Mouse (Mus musculus) embryonic facial prominence, embryonic 13.5 days (tissue): ENCODE results near the gene Zfp831. TPM values are rescaled to one million over a fixed set of nuclear protein-coding genes. Genes with fewer than 3 reads are reported as not detected.
A peak's percentile ranks its signal among the peaks of the same experiment; 100 is the strongest.

Experiments used
- ATAC-seq: fragments of 200-750 bp; cut with Nextera tagmentation; 2 replicates; pipeline ENCODE4 v1.8.0; 2017; ENCODE audit warnings: low read depth; ENCODE audit not compliant: insufficient number of reproducible peaks, insufficient read depth, low FRiP score, low TSS enrichment
- H3K27ac ChIP-seq: fragments of 300-500 bp; sonication (generic); 2 replicates; pipeline ENCODE4 v1.5.1; 2015; ENCODE audit warnings: moderate library complexity, mild to moderate bottlenecking, inconsistent platforms
- H3K27me3 ChIP-seq: fragments of 300-500 bp; sonication (generic); 2 replicates; pipeline ENCODE4 v1.6.1; 2015; ENCODE audit warnings: mild to moderate bottlenecking, inconsistent platforms
- H3K36me3 ChIP-seq: fragments of 300-500 bp; sonication (generic); 2 replicates; pipeline ENCODE4 v1.6.1; 2015; ENCODE audit warnings: mild to moderate bottlenecking, inconsistent platforms
- H3K4me1 ChIP-seq: fragments of 300-500 bp; sonication (generic); 2 replicates; pipeline ENCODE4 v1.6.1; 2015; ENCODE audit warnings: inconsistent platforms
- H3K4me2 ChIP-seq: fragments of 300-500 bp; sonication (generic); 2 replicates; pipeline ENCODE4 v1.6.1; 2015; ENCODE audit warnings: moderate library complexity, mild to moderate bottlenecking, inconsistent platforms
- H3K4me3 ChIP-seq: fragments of 300-500 bp; sonication (generic); 2 replicates; pipeline ENCODE4 v1.5.1; 2015; ENCODE audit warnings: mild to moderate bottlenecking, inconsistent platforms
- H3K9ac ChIP-seq: fragments of 300-500 bp; sonication (generic); 2 replicates; pipeline ENCODE4 v1.6.1; 2015; ENCODE audit warnings: mild to moderate bottlenecking, inconsistent platforms
- H3K9me3 ChIP-seq: fragments of 300-500 bp; sonication (generic); 2 replicates; pipeline ENCODE4 v1.6.1; 2016; ENCODE audit warnings: inconsistent platforms
- WGBS: fragments of 180-500 bp; shearing (Covaris S2); methylation state at CpG from one replicate; pipeline ENCODE4 v1.1.7; 2015; ENCODE audit warnings: mixed read lengths; 5-methylcytosine and 5-hydroxymethylcytosine counted together
- polyA plus RNA-seq: library from polyadenylated mRNA; unstranded; fragments of >200 nt; fragmentation: Nextera tagmentation; extraction: Ambion mirVana; gene quantifications from 2 replicates; pipeline ENCODE4 v1.2.1, GENCODE M21; 2015

Gene Zfp831
- polyA plus RNA-seq, 1 experiment from 2014 or later = 0.07 TPM

DNA sequence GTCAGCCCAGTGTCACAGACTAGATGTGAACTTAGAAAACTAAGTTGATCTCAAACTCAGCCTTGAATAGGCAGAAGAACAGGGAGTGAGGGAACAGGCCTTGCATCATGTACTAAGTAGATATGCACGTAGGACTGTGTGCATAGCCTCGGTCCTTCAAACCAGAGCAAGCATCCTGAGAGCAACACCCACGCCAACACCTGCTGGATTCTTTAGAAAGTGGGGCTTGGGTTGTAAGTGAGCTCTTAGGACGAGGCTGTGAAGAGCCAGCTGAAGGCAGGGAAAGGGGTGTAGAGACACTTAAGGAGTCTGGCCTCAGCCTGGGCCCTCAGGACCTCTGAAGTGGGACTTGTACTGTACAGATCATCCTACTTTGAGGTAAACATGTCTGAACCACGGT, 12.0 kb downstream of the Zfp831 start:
- H3K9me3 ChIP-seq = no peaks in the 10 kb centered on the region
- no peak overlapping the region for H3K4me3 ChIP-seq
- ATAC-seq = no peak
- WGBS = 81% methylated on average over 5 of the region's 5 CpGs
- H3K4me2 ChIP-seq = no peak overlapping the region
- H3K27me3 ChIP-seq = no peaks in the 10 kb centered on the region
- H3K36me3 ChIP-seq = no peaks in the 10 kb centered on the region
- no peak overlapping the region for H3K9ac ChIP-seq
- no peak overlapping the region for H3K27ac ChIP-seq
- H3K4me1 ChIP-seq = no peaks in the 10 kb centered on the region

DNA sequence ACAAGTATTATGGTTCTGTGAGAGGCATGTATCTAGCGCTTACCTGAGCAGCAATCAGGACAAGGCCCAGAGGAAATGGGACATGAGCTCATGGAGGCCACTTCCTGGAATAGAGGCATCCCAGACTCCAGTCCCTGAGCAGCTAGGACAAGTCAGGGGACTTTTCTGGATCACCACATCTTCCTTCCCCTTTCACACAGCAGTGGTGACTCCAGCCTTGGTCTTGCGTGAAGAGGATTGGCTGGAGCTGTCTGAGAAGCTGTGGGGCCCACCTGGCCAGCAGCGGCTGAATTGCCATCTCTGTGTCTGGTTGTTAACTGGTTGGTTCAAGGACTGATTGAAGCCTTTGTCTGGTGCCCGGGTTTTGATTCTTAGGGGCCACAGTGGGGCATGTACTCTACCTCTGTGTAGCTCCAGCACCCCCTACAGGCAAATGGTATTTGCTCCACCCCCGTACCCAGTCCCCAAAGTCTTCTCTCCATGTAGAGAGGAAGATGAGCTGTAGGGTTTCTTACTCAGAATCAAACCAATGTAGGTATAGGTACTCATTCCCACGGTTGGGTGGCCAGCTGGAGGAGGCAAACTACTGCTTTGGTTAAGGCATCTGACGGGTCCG, 15.0 kb downstream of the Zfp831 start:
- WGBS = 75% methylated on average over 8 of the region's 8 CpGs
- Histone ChIP-seq H3K4me3 (no peak overlapping the region), H3K9ac (no peak overlapping the region), H3K36me3 (no peaks in the 10 kb centered on the region), H3K27me3 (no peaks in the 10 kb centered on the region), H3K4me2 (no peak overlapping the region), H3K27ac (no peak overlapping the region), H3K4me1 (no peaks in the 10 kb centered on the region), H3K9me3 (no peaks in the 10 kb centered on the region)
- ATAC-seq = no peak

DNA sequence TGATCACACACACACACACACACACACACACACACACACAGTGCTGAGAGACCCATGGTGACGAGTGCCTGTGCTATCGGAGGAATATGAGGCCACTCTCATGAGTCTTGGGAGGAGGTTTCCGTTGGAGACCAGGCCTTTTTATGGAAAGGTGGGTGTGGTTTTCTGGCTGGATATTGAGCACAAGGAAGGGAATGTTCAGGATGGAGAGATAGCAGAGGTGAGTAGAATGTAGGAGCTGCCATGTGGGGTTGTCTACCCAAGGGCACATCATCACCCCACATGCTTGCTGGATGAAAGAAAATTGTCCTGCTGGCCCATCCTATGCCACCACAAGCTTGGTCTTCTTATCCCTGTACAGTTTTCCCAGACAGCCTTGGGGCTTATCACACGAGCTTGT, 16.5 kb downstream of the Zfp831 start:
- ATAC-seq = no peak
- no peaks in the 10 kb centered on the region for H3K9me3 ChIP-seq
- 81% methylated on average over 4 of the region's 4 CpGs for WGBS

DNA sequence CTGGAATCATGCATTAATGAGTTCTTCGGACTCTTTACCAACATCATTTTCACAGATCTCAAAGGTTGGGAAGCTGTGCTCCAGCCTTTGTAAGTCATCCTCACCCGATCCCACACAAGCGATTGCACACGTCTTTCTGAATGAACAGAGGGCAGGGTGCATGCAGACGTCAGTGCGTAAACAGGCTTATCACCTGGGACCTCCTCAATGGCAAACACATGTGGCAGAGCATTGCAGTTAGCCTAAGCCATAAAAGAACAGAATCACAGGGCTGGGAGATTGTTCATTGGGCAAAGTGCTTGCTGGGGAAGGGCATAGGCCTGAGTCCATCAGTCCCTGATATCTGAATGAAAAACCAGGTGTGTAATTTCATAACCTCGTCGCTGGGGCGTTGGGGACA, 17.0 kb downstream of the Zfp831 start:
- no peaks in the 10 kb centered on the region for H3K9me3 ChIP-seq
- no peaks in the 10 kb centered on the region for H3K27me3 ChIP-seq
- no peaks in the 10 kb centered on the region for H3K36me3 ChIP-seq
- no peak overlapping the region for H3K4me3 ChIP-seq
- no peak for ATAC-seq
- WGBS = 73% methylated on average over 9 of the region's 9 CpGs
- no peak overlapping the region for H3K27ac ChIP-seq
- no peak overlapping the region for H3K9ac ChIP-seq
- no peaks in the 10 kb centered on the region for H3K4me1 ChIP-seq
- H3K4me2 ChIP-seq = no peak overlapping the region

More for the DNA sequence above, 16.5 kb downstream of the Zfp831 start:
- no peak overlapping the region for H3K27ac ChIP-seq
- H3K4me3 ChIP-seq = no peak overlapping the region
- no peaks in the 10 kb centered on the region for H3K27me3 ChIP-seq
- no peaks in the 10 kb centered on the region for H3K36me3 ChIP-seq
- no peaks in the 10 kb centered on the region for H3K4me1 ChIP-seq
- H3K9ac ChIP-seq = no peak overlapping the region
- H3K4me2 ChIP-seq = no peak overlapping the region

DNA sequence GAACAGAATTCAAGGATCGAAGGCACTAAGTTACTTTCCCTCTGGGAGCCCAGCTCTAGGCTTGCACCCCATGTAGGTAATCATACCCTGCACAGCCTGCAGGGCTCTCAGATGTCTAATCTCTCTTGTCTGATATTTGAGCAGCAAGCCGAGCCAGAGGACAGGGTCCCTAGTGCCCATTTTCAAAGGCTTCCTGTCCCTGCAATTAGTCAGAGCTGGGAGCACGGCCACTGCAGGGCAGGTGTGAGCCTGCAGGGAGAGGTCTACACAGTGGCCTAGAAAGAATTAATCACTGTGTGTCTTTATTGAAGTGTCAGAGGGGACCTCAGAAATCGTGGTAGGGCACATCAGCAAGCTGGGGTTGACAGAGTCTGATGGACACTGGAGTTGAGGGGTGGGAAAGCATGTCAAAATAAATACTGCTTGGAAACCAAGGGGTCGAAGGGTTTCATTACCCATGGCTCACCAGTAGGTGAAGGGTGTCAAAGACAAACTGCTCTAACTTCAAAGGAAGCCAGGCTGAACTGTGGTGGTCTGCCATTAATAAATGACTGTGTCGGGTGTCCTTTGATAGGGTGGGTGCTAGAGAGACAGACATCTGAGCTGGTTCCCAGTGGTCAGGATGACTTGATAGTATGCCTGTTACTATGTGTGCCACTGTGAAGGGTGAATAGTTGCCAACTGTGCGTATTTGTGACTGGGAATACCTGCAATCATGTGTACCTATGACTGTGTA, 18.3 kb downstream of the Zfp831 start:
- ATAC-seq = no peak

DNA sequence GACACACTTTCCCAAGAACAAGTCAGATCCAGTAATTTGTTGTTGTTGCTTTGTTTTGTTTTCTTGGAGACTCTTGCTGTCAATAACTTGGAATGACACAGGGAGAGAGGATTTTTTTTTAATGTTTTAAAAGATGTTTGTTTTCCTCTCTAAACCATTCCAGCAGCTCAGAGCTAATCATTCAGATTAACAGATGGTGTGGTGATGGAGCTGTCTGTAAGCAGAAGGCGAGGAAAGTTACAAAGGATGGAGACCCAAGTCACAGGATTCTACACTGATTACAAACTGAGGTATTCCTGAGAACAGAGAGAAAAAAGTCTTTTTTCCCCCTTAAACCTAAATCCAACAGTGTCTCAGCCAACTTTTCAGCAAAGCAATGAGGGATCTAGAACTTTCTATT, 19.3 kb downstream of the Zfp831 start:
- 88% methylated on average over 1 of the region's 1 CpGs for WGBS
- no peak overlapping the region for H3K4me2 ChIP-seq

More for the DNA sequence above, 18.3 kb downstream of the Zfp831 start:
- Histone ChIP-seq H3K4me1 (no peaks in the 10 kb centered on the region), H3K27ac (no peak overlapping the region), H3K27me3 (no peaks in the 10 kb centered on the region), H3K4me3 (no peak overlapping the region), H3K9me3 (no peaks in the 10 kb centered on the region), H3K9ac (no peak overlapping the region), H3K4me2 (no peak overlapping the region), H3K36me3 (no peaks in the 10 kb centered on the region)
- WGBS = 31% methylated on average over 7 of the region's 7 CpGs

DNA sequence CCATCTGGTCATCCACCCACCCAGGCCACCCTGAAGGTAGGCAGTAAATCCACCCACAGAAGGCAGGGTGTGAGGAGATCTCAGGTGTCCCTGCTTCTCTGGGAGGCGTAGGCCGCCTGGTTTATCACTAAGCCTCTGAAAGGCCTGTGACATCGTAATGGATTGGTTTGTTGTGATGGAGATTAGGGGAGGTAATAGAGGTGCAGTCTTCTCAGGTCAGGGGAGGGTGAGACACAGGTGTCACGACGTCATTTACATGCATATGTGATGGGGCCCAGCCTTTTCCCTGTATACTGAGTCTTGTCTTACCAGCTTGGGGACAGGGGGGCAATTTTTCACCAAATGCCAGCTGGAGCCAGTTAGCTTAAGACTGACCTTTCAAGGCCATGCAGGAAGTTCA, 22.1 kb downstream of the Zfp831 start:
- H3K9me3 ChIP-seq = no peaks in the 10 kb centered on the region
- 44% methylated on average over 5 of the region's 5 CpGs for WGBS
- no peak overlapping the region for H3K27ac ChIP-seq
- no peak for ATAC-seq
- H3K4me3 ChIP-seq = no peak overlapping the region
- no peaks in the 10 kb centered on the region for H3K36me3 ChIP-seq
- H3K9ac ChIP-seq = no peak overlapping the region
- no peaks in the 10 kb centered on the region for H3K4me1 ChIP-seq
- 0 out of 2 replicates have a peak, but pooled peaks cover 2% of the 10 kb centered on the region for H3K27me3 ChIP-seq
- H3K4me2 ChIP-seq = no peak overlapping the region

More for the DNA sequence above, 19.3 kb downstream of the Zfp831 start:
- ATAC-seq = no peak
- Histone ChIP-seq H3K9ac (no peak overlapping the region), H3K27me3 (no peaks in the 10 kb centered on the region), H3K4me3 (no peak overlapping the region), H3K36me3 (no peaks in the 10 kb centered on the region), H3K4me1 (no peaks in the 10 kb centered on the region), H3K27ac (no peak overlapping the region), H3K9me3 (no peaks in the 10 kb centered on the region)

DNA sequence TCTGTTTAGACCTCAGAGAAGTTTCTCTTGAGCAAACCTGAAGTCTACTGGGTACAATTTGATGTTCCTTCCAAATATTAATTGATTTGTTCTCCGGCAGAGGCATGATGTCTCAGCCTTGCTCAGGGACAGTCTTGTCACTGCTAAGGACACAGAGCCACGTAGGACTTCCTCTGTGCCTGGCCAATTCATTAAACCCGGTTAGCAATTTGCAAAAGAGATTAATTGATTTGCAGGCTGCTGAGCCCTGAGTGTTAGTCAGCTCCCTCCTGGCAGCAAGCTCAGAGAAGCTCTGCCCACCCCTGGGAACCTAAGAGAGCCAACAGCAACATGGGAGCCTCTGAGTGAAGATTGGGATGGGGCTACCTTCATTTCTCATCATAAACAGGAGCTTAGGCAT, 25.5 kb downstream of the Zfp831 start:
- no peak for ATAC-seq
- Histone ChIP-seq H3K4me1 (peaks cover 18% of the 10 kb centered on the region; the same call in 1 of the 2 replicates), H3K9ac (no peak overlapping the region), H3K4me2 (no peak overlapping the region), H3K4me3 (no peak overlapping the region), H3K36me3 (no peaks in the 10 kb centered on the region), H3K27me3 (peaks cover 27% of the 10 kb centered on the region), H3K27ac (no peak overlapping the region), H3K9me3 (no peaks in the 10 kb centered on the region)
- WGBS = 67% methylated on average over 3 of the region's 3 CpGs

DNA sequence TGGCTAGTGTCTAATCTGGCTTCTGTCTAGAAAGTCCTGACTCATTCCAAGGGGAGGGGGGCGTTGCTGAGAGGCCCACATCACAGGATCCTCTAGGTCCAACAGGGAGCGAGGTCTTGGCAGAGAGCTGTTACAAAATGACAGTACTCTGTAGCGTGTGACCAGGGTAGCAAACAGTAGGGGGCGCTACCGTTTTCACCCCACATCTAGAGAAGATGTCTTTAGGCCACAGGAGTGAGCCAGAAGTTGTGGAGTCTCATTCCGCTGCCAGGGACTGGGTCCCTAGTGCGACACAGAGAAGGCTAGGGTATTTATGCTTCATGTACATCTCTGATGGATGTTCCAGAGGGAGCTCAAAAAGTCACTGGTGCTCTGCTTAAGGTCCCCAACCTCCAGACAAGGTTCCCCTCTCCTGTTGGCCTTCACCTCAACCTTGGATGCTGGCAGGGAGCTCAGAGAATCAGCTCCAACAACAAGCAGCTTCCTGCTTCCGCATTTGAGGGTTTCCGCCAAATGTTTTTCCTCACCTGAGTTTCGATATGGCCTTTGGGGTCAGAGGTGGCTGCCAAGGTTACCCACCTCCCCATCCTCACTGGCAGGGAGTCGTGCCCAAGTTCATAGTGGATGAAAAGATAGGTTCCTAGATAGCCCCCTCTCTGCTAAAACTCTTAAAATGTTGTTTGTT, 29.3 kb downstream of the Zfp831 start:
- Histone ChIP-seq H3K27me3 (peaks cover 27% of the 10 kb centered on the region), H3K9ac (no peak overlapping the region), H3K4me2 (peak overlapping the region; percentile 90), H3K27ac (no peak overlapping the region), H3K36me3 (no peaks in the 10 kb centered on the region), H3K4me1 (peaks cover 31% of the 10 kb centered on the region), H3K9me3 (no peaks in the 10 kb centered on the region), H3K4me3 (peak overlapping the region; percentile 43)
- ATAC-seq = no peak
- 22% methylated on average over 11 of the region's 11 CpGs for WGBS

DNA sequence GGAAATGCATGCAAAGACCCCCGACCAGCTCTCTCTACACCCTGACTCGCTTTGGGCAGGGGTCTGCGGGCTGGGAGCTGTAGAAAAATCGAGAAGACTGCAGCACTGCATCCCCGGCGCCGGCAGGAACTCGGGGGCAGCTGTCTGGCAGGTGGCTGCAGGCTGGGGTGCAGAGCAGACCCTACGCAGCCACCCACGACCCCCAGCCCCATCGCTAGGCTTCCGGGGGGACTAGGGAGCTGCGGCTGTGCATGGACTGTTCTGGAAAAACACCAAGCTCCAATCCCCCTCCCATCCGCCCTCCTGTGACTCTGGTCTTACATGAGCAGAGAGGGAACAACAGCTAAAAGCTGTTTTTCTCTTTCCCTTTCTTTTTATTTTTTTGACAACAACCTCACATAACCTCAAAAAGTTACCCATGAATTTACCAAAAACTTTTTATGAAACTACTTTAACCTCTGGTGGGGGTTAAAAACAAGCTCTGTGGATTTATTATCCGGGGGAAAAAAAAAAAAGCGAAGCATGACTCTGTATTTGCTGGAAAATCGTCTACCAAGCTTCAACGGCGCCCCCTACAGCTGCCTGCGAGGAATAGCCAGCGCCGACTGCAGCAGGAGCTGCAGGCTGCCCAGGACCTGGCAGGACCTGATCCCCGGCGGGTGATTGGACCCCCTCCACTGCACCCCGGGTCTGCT, 30.4 kb downstream of the Zfp831 start:
- H3K36me3 ChIP-seq = no peaks in the 10 kb centered on the region
- 0% methylated on average over 25 of the region's 25 CpGs for WGBS

DNA sequence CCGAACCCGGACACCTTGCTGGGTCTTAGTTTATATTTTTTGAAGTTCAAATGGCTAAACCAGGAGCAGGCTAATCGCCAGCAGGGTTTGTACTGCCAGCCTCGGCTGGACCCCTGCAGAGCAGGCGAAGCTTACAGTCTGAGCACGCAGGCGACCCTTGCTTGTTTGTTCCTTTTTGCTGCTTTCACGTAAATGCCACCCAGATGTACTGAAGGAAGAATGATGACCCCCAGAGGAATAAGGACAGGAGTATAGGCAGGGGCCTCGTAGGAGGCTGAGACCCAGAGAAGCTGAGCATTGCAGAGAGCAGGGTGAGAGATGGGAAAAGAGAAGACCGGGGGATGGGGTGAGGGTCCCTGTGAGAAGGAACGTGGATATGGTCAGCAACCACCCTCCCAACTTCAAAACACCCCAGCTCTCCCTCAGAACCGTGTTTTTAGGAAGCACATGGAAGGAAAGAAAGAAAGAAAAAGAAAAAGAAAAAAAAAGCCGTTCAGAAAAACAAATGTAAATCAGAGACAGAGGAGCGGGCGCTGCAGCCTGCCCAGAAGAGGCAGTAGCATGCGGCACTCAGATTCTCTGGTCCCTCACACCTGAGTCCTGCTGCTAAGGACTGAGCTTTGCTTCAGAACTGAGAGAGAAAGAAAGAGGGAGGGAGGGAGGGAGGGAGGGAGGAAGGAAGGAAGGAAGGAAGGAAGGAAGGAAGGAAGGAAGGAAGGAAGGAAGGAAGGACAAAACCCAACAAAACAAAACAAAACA, 31.1 kb downstream of the Zfp831 start:
- Histone ChIP-seq H3K4me3 (peak overlapping the region; percentile 43), H3K36me3 (no peaks in the 10 kb centered on the region), H3K27ac (0 out of 2 replicates have a peak overlapping the region, but pooled peaks have one; percentile 33), H3K9me3 (no peaks in the 10 kb centered on the region), H3K27me3 (peaks cover 27% of the 10 kb centered on the region), H3K4me1 (peaks cover 31% of the 10 kb centered on the region), H3K9ac (peak overlapping the region; percentile 68), H3K4me2 (peak overlapping the region; percentile 90)
- ATAC-seq = peak; percentile 18; the same call in 1 of the 2 replicates
- 5% methylated on average over 16 of the region's 16 CpGs for WGBS

More for the DNA sequence above, 30.4 kb downstream of the Zfp831 start:
- H3K4me3 ChIP-seq = peak overlapping the region; percentile 43
- peaks cover 31% of the 10 kb centered on the region for H3K4me1 ChIP-seq
- H3K9me3 ChIP-seq = no peaks in the 10 kb centered on the region
- peak overlapping the region; percentile 41; the same call in 1 of the 2 replicates for H3K27ac ChIP-seq
- H3K9ac ChIP-seq = peak overlapping the region; percentile 68
- H3K27me3 ChIP-seq = peaks cover 27% of the 10 kb centered on the region
- H3K4me2 ChIP-seq = peak overlapping the region; percentile 90
- peak; percentile 54; the same call in 1 of the 2 replicates for ATAC-seq
